Mouse (Mus musculus) MEL (cell line): Measurements from ENCODE around the gene H2afv. TPM values are rescaled to one million over a fixed set of nuclear protein-coding genes. Genes with fewer than 3 reads are reported as not detected.

Experiments used
- DNase-seq: peaks from one replicate; pipeline ENCODE4 v3.0.0; 2011; ENCODE audit warnings: low read depth, low spot score
- H3K27ac ChIP-seq: 2 replicates; pipeline ENCODE4 v1.5.1; 2012; ENCODE audit warnings: low read depth, mild to moderate bottlenecking, control low read depth, low read length, moderate library complexity; ENCODE audit not compliant: control insufficient read depth
- H3K27me3 ChIP-seq, 2 experiments: fragments of 150-350 bp in 1 of 2; sonication (generic) in 1 of 2; 2 replicates each; pipeline ENCODE4 v1.6.1; 2012; ENCODE audit warnings: low read length in 2 of 2, mild to moderate bottlenecking in 2 of 2, improper control_type of control experiment in 1 of 2, moderate library complexity in 1 of 2; ENCODE audit not compliant: insufficient read depth in 2 of 2, control insufficient read depth in 1 of 2
- H3K36me3 ChIP-seq, 2 experiments: 2 replicates each; pipeline ENCODE4 v1.6.1; 2012 to 2014; ENCODE audit warnings: low read length in 2 of 2, improper control_type of control experiment in 1 of 2, inconsistent platforms in 1 of 2, mild to moderate bottlenecking in 1 of 2; ENCODE audit not compliant: insufficient read depth in 2 of 2, control insufficient read depth in 1 of 2
- H3K4me1 ChIP-seq, 2 experiments: fragments of 150-350 bp in 1 of 2; sonication (generic) in 1 of 2; 2 replicates each; pipeline ENCODE4 v1.6.1; 2012; ENCODE audit warnings: low read length in 2 of 2, improper control_type of control experiment in 1 of 2, mild to moderate bottlenecking in 1 of 2; ENCODE audit not compliant: insufficient read depth in 2 of 2, control insufficient read depth in 1 of 2
- H3K4me3 ChIP-seq, 2 experiments: fragments of 150-350 bp in 1 of 2; sonication (generic) in 1 of 2; 2 replicates each; pipeline ENCODE4 v1.5.1; 2012; ENCODE audit warnings: low read depth in 2 of 2, low read length in 2 of 2, mild to moderate bottlenecking in 2 of 2, moderate library complexity in 2 of 2, control low read depth in 1 of 2, improper control_type of control experiment in 1 of 2; ENCODE audit not compliant: control insufficient read depth in 1 of 2, insufficient read depth in 1 of 2
- H3K79me2 ChIP-seq: 2 replicates; pipeline ENCODE4 v1.6.1; 2012; ENCODE audit warnings: mild to moderate bottlenecking, low read length, moderate library complexity; ENCODE audit not compliant: control insufficient read depth, poor library complexity, insufficient read depth
- H3K9ac ChIP-seq: 2 replicates; pipeline ENCODE4 v1.6.1; 2012; ENCODE audit warnings: low read depth, mild to moderate bottlenecking, control low read depth, low read length, moderate library complexity; ENCODE audit not compliant: control insufficient read depth, poor library complexity, severe bottlenecking
- H3K9me3 ChIP-seq: fragments of 150-350 bp; sonication (generic); replicated peaks from 2 replicates; pipeline ENCODE4 v1.6.1; 2012; ENCODE audit warnings: mild to moderate bottlenecking, low read length, improper control_type of control experiment, moderate library complexity; ENCODE audit not compliant: insufficient read depth
- BHLHE40 ChIP-seq: IDR thresholded peaks from 2 replicates; pipeline ENCODE4 v1.6.1; 2012; ENCODE audit warnings: low read depth, mild to moderate bottlenecking, inconsistent platforms, low read length, improper control_type of control experiment, borderline replicate concordance
- CHD1 ChIP-seq: IDR thresholded peaks from 2 replicates; pipeline ENCODE4 v1.6.1; 2012; ENCODE audit warnings: low read depth, mild to moderate bottlenecking, inconsistent platforms, low read length, improper control_type of control experiment
- ELF1 ChIP-seq: IDR thresholded peaks from 2 replicates; pipeline ENCODE4 v1.6.1; 2014; ENCODE audit warnings: low read depth, mild to moderate bottlenecking, inconsistent platforms, low read length, improper control_type of control experiment, moderate library complexity
- EP300 ChIP-seq, 2 experiments: IDR thresholded peaks; 2 replicates each; pipeline ENCODE4 v1.6.1; 2011; ENCODE audit warnings: improper control_type of control experiment in 2 of 2, low read length in 2 of 2, low read depth in 1 of 2, mild to moderate bottlenecking in 1 of 2
- ETS1 ChIP-seq: IDR thresholded peaks from 2 replicates; pipeline ENCODE4 v1.6.1; 2012; ENCODE audit warnings: low read depth, mild to moderate bottlenecking, inconsistent platforms, low read length, improper control_type of control experiment, moderate library complexity
- GABPA ChIP-seq: IDR thresholded peaks from 2 replicates; pipeline ENCODE4 v1.6.1; 2012; ENCODE audit warnings: low read depth, mild to moderate bottlenecking, inconsistent platforms, low read length, improper control_type of control experiment, moderate library complexity
- GATA1 ChIP-seq: IDR thresholded peaks from 2 replicates; pipeline ENCODE4 v1.6.1; 2011; ENCODE audit warnings: low read depth, low read length, improper control_type of control experiment
- HCFC1 ChIP-seq: IDR thresholded peaks from 2 replicates; pipeline ENCODE4 v1.6.1; 2012; ENCODE audit warnings: low read depth, mild to moderate bottlenecking, inconsistent platforms, low read length, improper control_type of control experiment, moderate library complexity
- JUND ChIP-seq: IDR thresholded peaks from 2 replicates; pipeline ENCODE4 v1.6.1; 2011; ENCODE audit warnings: low read depth, mild to moderate bottlenecking, improper control_type of control experiment, low read length
- KAT2A ChIP-seq: conservative IDR thresholded peaks from 2 replicates; pipeline ENCODE4 v1.6.1; 2012; ENCODE audit warnings: low read depth, low read length, improper control_type of control experiment, inconsistent platforms
- MAFK ChIP-seq: IDR thresholded peaks from 2 replicates; pipeline ENCODE4 v1.6.1; 2011; ENCODE audit warnings: low read depth, mild to moderate bottlenecking, low read length, improper control_type of control experiment, borderline replicate concordance
- MAX ChIP-seq: IDR thresholded peaks from 2 replicates; pipeline ENCODE4 v1.6.1; 2011; ENCODE audit warnings: low read length, improper control_type of control experiment
- MEF2A ChIP-seq: IDR thresholded peaks from 2 replicates; pipeline ENCODE4 v1.6.1; 2014; ENCODE audit warnings: low read depth, mild to moderate bottlenecking, inconsistent platforms, low read length, improper control_type of control experiment; ENCODE audit not compliant: poor library complexity, insufficient replicate concordance, severe bottlenecking; ENCODE audit errors: extremely low read depth
- MXI1 ChIP-seq: IDR thresholded peaks from 2 replicates; pipeline ENCODE4 v1.6.1; 2011; ENCODE audit warnings: mild to moderate bottlenecking, low read depth, low read length, improper control_type of control experiment
- MYC ChIP-seq: IDR thresholded peaks from 2 replicates; pipeline ENCODE4 v1.6.1; 2011; ENCODE audit warnings: low read depth, mild to moderate bottlenecking, low read length, improper control_type of control experiment, moderate library complexity
- POLR2A ChIP-seq, 2 experiments: IDR thresholded peaks; 2 replicates each; pipeline ENCODE4 v1.6.1; 2011 to 2012; ENCODE audit warnings: low read length in 2 of 2, mild to moderate bottlenecking in 2 of 2, control low read depth in 1 of 2, improper control_type of control experiment in 1 of 2, low read depth in 1 of 2, moderate library complexity in 1 of 2; ENCODE audit not compliant: control insufficient read depth in 1 of 2, insufficient read depth in 1 of 2, poor library complexity in 1 of 2
- POLR2AphosphoS5 ChIP-seq: IDR thresholded peaks from 2 replicates; pipeline ENCODE4 v1.6.1; 2012; ENCODE audit warnings: low read depth, borderline replicate concordance, mild to moderate bottlenecking, inconsistent platforms, low read length, moderate library complexity, mixed read lengths
- RAD21 ChIP-seq: IDR thresholded peaks from 2 replicates; pipeline ENCODE4 v1.6.1; 2011; ENCODE audit warnings: mild to moderate bottlenecking, low read depth, low read length, improper control_type of control experiment
- RCOR1 ChIP-seq: IDR thresholded peaks from 2 replicates; pipeline ENCODE4 v1.6.1; 2012; ENCODE audit warnings: low read depth, mild to moderate bottlenecking, inconsistent platforms, low read length, improper control_type of control experiment
- SIN3A ChIP-seq: IDR thresholded peaks from 2 replicates; pipeline ENCODE4 v1.6.1; 2012; ENCODE audit warnings: low read length, improper control_type of control experiment, inconsistent platforms
- SMC3 ChIP-seq: IDR thresholded peaks from 2 replicates; pipeline ENCODE4 v1.6.1; 2011; ENCODE audit warnings: low read depth, low read length, improper control_type of control experiment
- TAL1 ChIP-seq: IDR thresholded peaks from 2 replicates; pipeline ENCODE4 v1.6.1; 2012; ENCODE audit warnings: mild to moderate bottlenecking, inconsistent platforms, low read length, moderate library complexity, mixed read lengths
- TBP ChIP-seq: IDR thresholded peaks from 2 replicates; pipeline ENCODE4 v1.8.0; 2011; ENCODE audit warnings: low read depth, low read length, improper control_type of control experiment
- TCF12 ChIP-seq: IDR thresholded peaks from 2 replicates; pipeline ENCODE4 v1.6.1; 2014; ENCODE audit warnings: low read depth, mild to moderate bottlenecking, inconsistent platforms, low read length, improper control_type of control experiment, moderate library complexity
- USF1 ChIP-seq: IDR thresholded peaks from 2 replicates; pipeline ENCODE4 v1.6.1; 2014; ENCODE audit warnings: low read depth, mild to moderate bottlenecking, inconsistent platforms, low read length, improper control_type of control experiment, moderate library complexity
- ZMIZ1 ChIP-seq: IDR thresholded peaks from 2 replicates; pipeline ENCODE4 v1.6.1; 2012; ENCODE audit warnings: low read depth, mild to moderate bottlenecking, inconsistent platforms, low read length, improper control_type of control experiment, moderate library complexity
- ZNF384 ChIP-seq: IDR thresholded peaks from 2 replicates; pipeline ENCODE4 v1.6.1; 2012; ENCODE audit warnings: low read depth, mild to moderate bottlenecking, inconsistent platforms, low read length, improper control_type of control experiment
- polyA plus RNA-seq, 2 experiments: library from polyadenylated mRNA; stranded (reverse) in 1 of 2; unstranded in 1 of 2; fragments of >175 nt in 1 of 2; fragments of >200 nt in 1 of 2; gene quantifications; 2 replicates each; pipeline versions ENCODE4 v1.2.1 to v1.2.4; 2012; ENCODE audit warnings: low replicate concordance in 2 of 2, low read depth in 1 of 2; ENCODE audit not compliant: insufficient read length in 2 of 2, insufficient read depth in 1 of 2, missing spikeins in 1 of 2
- total RNA-seq: library from RNA; depleted of rRNA; stranded (reverse); fragments of 300-350 nt; gene quantifications from 2 replicates; pipeline ENCODE4 v1.2.3, GENCODE M21; 2012

The H2afv gene
- total and polyA plus RNA-seq, 3 experiments = 97.2 to 159 TPM; not detected in 1

DNA sequence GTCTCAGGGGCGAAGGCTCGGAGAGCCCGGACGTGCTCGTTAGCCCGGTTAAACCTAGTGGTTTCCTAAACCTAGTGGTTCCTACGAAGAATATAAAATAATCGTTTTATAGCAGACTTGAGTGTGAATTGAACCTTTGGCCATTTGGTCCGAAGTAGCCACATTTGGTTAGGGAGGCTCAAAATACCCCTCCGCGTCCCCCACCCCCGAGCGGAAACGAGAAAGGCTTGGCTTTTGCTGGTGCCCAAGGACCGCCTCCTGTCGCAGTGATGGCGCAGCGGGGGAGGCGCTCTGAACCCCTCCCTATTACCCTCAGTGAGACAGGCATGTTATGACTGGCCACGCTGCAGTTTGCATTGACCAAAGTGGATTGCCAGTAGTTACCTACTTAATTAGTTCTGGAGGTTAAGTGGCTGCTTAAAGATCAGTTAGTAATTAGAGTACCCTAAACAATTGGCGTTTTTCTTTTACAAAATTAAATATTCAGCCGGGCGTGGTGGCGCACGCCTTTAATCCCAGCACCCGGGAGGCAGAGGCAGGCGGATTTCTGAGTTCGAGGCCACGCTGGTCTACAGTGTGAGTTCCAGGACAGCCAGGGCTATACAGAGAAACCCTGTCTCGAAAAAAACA, 27.7 kb downstream of the H2afv start:
- TF ChIP-seq POLR2A (IDR thresholded peaks at IDR 0.05; ENCODE audit: control insufficient read depth in 1 of 2, insufficient read depth in 1 of 2, low read depth in 1 of 2, low read length in 2 of 2, poor library complexity in 1 of 2) (peak in 1 of 2 experiments; percentile 3; a peak in 1 of 4 replicates), MYC (peak; percentile 68; the same call in 1 of the 2 replicates), KAT2A (no peak), GATA1 (no peak), SIN3A (peak; percentile 33), TCF12 (0 out of 2 replicates have a peak, but pooled peaks have one; percentile 3), CHD1 (peak; percentile 75; the same call in 1 of the 2 replicates), HCFC1 (peak; percentile 38; the same call in 1 of the 2 replicates)
- peaks cover 33% of the 10 kb centered on the region for H3K79me2 ChIP-seq
- peak overlapping the region; percentile 99 for H3K9ac ChIP-seq
- peak overlapping the region; percentile 97 for H3K27ac ChIP-seq
- DNase-seq = peak; percentile 88
- H3K9me3 ChIP-seq = no peaks in the 10 kb centered on the region
- peak overlapping the region; percentile 80 to 93 for H3K4me3 ChIP-seq
- peaks cover 9 to 13% of the 10 kb centered on the region in 2 experiments for H3K4me1 ChIP-seq
- peaks cover 25 to 32% of the 10 kb centered on the region in 2 experiments for H3K36me3 ChIP-seq
- H3K27me3 ChIP-seq = no peaks in the 10 kb centered on the region

- H3K4me3 ChIP-seq = peak overlapping the region; percentile 80 to 93
- peaks cover 9 to 13% of the 10 kb centered on the region in 2 experiments for H3K4me1 ChIP-seq
- DNase-seq = peak; percentile 97
- H3K9ac ChIP-seq = peak overlapping the region; percentile 99
- H3K27me3 ChIP-seq = no peaks in the 10 kb centered on the region
- peak overlapping the region; percentile 97 for H3K27ac ChIP-seq
- H3K9me3 ChIP-seq = no peaks in the 10 kb centered on the region
- H3K79me2 ChIP-seq = peaks cover 33% of the 10 kb centered on the region
- H3K36me3 ChIP-seq = peaks cover 25 to 32% of the 10 kb centered on the region in 2 experiments
- TF ChIP-seq POLR2A (IDR thresholded peaks at IDR 0.05; ENCODE audit: control insufficient read depth in 1 of 2, insufficient read depth in 1 of 2, low read depth in 1 of 2, low read length in 2 of 2, poor library complexity in 1 of 2) (peak; percentile 97 to 98), MEF2A (no peak), RCOR1 (no peak), HCFC1 (peak; percentile 41), USF1 (peak; percentile 73), TAL1 (no peak), GATA1 (no peak), ELF1 (0 out of 2 replicates have a peak, but pooled peaks have one; percentile 37), EP300 (IDR thresholded peaks at IDR 0.05; ENCODE audit: low read depth in 1 of 2, low read length in 2 of 2) (peak in 1 of 2 experiments; percentile 17; a peak in 1 of 4 replicates), ZNF384 (no peak), BHLHE40 (peak; percentile 93), MAFK (no peak), TCF12 (peak; percentile 51), RAD21 (no peak), MXI1 (peak; percentile 98), JUND (no peak), SMC3 (no peak), GABPA (no peak), ZMIZ1 (peak; percentile 99), ETS1 (peak; percentile 60), TBP (peak; percentile 97), POLR2AphosphoS5 (no peak), MAX (peak; percentile 99), SIN3A (peak; percentile 77)
Measured at GRCm38 (mm10) chr11:6415551-6416404, 28.5 kb downstream of the H2afv start.
